Mouse (Mus musculus): ENCODE results near the gene Ak5. TPM values are rescaled to one million over a fixed set of nuclear protein-coding genes. Genes with fewer than 3 reads are reported as not detected.
"Not testable (repeated sequence)": the region's sequence is repeated elsewhere in the genome, so short reads cannot be mapped to it uniquely, and the experiment has no call there.

The Ak5 gene
- polyA plus RNA-seq, 1 experiment from 2014 or later: 3.2 TPM

DNA sequence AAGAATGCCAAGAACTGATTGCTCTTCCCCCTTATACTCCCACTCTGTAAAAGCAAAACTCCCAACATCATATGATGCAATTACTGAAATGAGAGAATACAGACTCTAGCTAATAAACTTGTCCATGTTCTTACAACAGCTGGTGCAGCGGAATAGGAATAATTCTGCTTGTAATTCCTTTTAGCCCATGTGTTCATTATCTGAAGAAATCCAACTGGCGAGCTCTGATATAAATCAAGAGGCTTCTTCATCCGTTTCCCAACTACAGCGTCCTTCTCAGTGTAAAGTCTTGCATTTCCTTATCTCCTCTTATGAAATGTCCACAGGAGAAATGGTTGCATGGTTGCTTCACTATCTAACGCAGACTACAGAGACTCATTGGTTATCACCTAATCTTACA, 59.1 kb downstream of the Ak5 start:
- H3K4me3 ChIP-seq (ENCODE audit: low read depth, low read length): no peak overlapping the region
- H3K27ac ChIP-seq (ENCODE audit: low read depth): no peak overlapping the region
- no peaks in the 10 kb centered on the region for H3K27me3 ChIP-seq (replicated peaks; ENCODE audit: control insufficient read depth, insufficient read depth, low read length)
- H3K9ac ChIP-seq (ENCODE audit: low read length): no peak overlapping the region
- no peak overlapping the region for H3K4me2 ChIP-seq (ENCODE audit: low read length)
- no peak for DNase-seq (ENCODE audit: low spot score)
- no peak for ATAC-seq (replicated peaks; ENCODE audit: low FRiP score, low TSS enrichment, low read depth)
- H3K36me3 ChIP-seq (ENCODE audit: control insufficient read depth, insufficient read depth, low read length): no peaks in the 10 kb centered on the region
- WGBS: 72% methylated on average over 5 of the region's 5 CpGs
- no peaks in the 10 kb centered on the region for H3K9me3 ChIP-seq (ENCODE audit: control insufficient read depth, low read length)
- no peaks in the 10 kb centered on the region for H3K4me1 ChIP-seq (replicated peaks; ENCODE audit: control insufficient read depth, insufficient read depth, low read length)

DNA sequence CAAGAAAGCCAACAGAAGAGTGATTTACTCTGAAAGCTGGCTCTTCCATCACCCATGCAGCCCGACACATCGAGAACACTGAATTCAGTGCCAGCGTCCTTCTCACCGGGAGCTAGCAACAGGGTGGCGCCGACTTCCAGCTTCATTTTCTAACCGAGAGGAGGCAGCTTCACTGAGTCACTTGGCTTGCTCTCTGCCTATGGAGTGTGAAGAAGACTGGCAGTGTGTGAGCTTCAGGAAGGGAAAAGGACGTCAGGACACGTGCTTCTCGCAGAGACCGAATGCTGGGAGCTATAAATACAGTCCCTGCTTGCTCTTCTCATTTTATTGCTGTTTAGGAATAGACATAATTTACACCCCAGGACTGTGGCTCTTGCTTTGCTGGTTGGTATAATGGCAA, 62.3 kb downstream of the Ak5 start:
- H3K4me2 ChIP-seq (ENCODE audit: low read length): no peak overlapping the region
- no peak overlapping the region for H3K9ac ChIP-seq (ENCODE audit: low read length)
- H3K36me3 ChIP-seq (ENCODE audit: control insufficient read depth, insufficient read depth, low read length): no peaks in the 10 kb centered on the region
- no peaks in the 10 kb centered on the region for H3K4me1 ChIP-seq (replicated peaks; ENCODE audit: control insufficient read depth, insufficient read depth, low read length)
- H3K9me3 ChIP-seq (ENCODE audit: control insufficient read depth, low read length): no peaks in the 10 kb centered on the region
- H3K27me3 ChIP-seq (replicated peaks; ENCODE audit: control insufficient read depth, insufficient read depth, low read length): no peaks in the 10 kb centered on the region
- ATAC-seq (replicated peaks; ENCODE audit: low FRiP score, low TSS enrichment, low read depth) (no peak), DNase-seq (ENCODE audit: low spot score) (no peak)
- WGBS: 58% methylated on average over 11 of the region's 11 CpGs
- no peak overlapping the region for H3K27ac ChIP-seq (ENCODE audit: low read depth)
- H3K4me3 ChIP-seq (ENCODE audit: low read depth, low read length): no peak overlapping the region

DNA sequence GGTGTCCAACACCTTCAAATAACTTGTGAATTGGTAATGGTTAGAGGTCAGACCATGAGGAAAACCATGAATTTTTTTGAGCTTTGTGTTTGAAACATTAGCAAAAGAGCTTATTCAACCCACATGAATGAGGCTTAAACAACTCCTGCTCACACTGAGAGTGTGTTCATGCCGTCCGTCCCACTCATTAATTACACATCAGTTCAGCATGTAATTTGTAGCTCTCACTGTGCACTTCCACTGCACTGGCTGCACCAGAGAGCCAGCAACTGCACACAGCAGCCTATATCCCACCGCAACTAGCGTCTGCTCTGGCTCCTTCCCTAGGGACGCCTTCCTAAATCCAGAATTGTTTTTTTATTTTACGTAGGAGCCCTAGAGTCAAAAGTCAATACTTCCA, 68.5 kb downstream of the Ak5 start:
- H3K4me2 ChIP-seq (ENCODE audit: low read length): no peak overlapping the region
- H3K9me3 ChIP-seq (ENCODE audit: control insufficient read depth, low read length): no peaks in the 10 kb centered on the region
- H3K4me1 ChIP-seq (replicated peaks; ENCODE audit: control insufficient read depth, insufficient read depth, low read length): no peaks in the 10 kb centered on the region
- H3K36me3 ChIP-seq (ENCODE audit: control insufficient read depth, insufficient read depth, low read length): no peaks in the 10 kb centered on the region
- no peak overlapping the region for H3K27ac ChIP-seq (ENCODE audit: low read depth)
- ATAC-seq (replicated peaks; ENCODE audit: low FRiP score, low TSS enrichment, low read depth): no peak
- H3K27me3 ChIP-seq (replicated peaks; ENCODE audit: control insufficient read depth, insufficient read depth, low read length): no peaks in the 10 kb centered on the region
- DNase-seq (ENCODE audit: low spot score): no peak
- WGBS: 65% methylated on average over 6 of the region's 6 CpGs
- H3K9ac ChIP-seq (ENCODE audit: low read length): no peak overlapping the region
- H3K4me3 ChIP-seq (ENCODE audit: low read depth, low read length): no peak overlapping the region

DNA sequence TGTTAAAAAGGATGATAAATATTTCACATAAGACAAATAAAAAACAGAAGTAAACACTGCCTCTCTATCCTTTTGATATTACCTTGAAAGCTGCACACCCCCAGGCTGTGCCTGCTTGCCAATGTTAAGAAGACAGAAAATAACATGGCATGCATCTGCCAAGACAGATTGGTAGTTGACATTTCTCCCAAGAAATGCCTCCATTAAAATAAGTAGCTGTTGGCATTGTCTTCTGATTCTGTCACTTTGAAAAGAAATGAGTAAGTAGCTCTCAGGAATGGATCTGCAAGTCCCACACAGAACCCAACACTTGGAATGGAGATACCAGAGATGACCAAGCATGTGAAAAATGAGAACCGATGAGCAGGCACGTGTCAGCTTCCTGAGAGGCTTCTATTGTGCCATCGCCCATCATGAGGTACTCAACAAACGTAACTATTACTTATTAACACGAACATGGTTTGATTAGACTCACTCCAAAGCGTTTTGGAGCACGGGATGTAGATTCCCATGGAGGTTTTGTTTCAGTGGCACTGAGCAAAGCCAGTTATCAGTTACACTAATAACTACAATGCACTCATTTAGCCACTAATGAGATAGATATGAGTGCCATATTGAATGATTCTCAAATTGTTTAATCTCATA, 71.6 kb downstream of the Ak5 start:
- Histone ChIP-seq H3K27me3 (replicated peaks; ENCODE audit: control insufficient read depth, insufficient read depth, low read length) (no peaks in the 10 kb centered on the region), H3K4me3 (ENCODE audit: low read depth, low read length) (no peak overlapping the region), H3K36me3 (ENCODE audit: control insufficient read depth, insufficient read depth, low read length) (no peaks in the 10 kb centered on the region), H3K9me3 (ENCODE audit: control insufficient read depth, low read length) (no peaks in the 10 kb centered on the region), H3K4me2 (ENCODE audit: low read length) (no peak overlapping the region), H3K9ac (ENCODE audit: low read length) (no peak overlapping the region), H3K4me1 (replicated peaks; ENCODE audit: control insufficient read depth, insufficient read depth, low read length) (0 out of 2 replicates have a peak, but pooled peaks cover 7% of the 10 kb centered on the region), H3K27ac (ENCODE audit: low read depth) (no peak overlapping the region)
- WGBS: 84% methylated on average over 7 of the region's 7 CpGs
- DNase-seq (ENCODE audit: low spot score) (no peak), ATAC-seq (replicated peaks; ENCODE audit: low FRiP score, low TSS enrichment, low read depth) (no peak)

DNA sequence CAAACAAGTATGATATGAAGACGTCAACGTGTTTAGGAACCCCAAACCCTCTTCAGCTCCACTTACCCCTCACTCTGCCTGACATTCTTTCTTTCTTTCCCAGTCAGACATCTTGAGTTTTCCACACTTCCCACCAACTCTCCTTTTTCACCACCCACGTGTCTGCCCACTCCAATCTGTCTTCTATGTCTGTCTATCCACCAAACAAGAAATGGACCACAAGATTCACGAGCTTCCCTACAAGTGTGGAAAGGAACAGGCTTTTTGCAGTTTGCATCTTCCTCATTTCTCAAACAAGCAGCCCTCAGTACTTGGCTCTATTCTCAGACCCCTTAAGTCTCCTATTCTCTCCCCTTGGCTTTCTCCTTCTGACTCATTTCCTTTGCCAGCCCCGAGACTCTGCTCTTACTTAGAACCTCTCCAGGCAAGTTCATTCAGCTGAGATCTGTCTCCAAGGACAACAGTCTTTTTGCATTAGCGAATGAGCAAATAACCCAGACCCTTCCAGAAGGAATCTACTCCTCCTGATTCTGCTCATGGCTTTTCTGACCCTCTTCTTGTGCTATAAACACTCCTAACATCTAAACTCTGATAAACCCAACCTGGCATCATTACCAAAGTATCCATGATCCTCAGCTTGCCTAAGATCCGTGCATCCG, 75.3 kb downstream of the Ak5 start:
- Histone ChIP-seq H3K4me2 (ENCODE audit: low read length) (no peak overlapping the region), H3K27ac (ENCODE audit: low read depth) (no peak overlapping the region), H3K9me3 (ENCODE audit: control insufficient read depth, low read length) (no peaks in the 10 kb centered on the region), H3K36me3 (ENCODE audit: control insufficient read depth, insufficient read depth, low read length) (no peaks in the 10 kb centered on the region), H3K4me1 (replicated peaks; ENCODE audit: control insufficient read depth, insufficient read depth, low read length) (0 out of 2 replicates have a peak, but pooled peaks cover 7% of the 10 kb centered on the region), H3K9ac (ENCODE audit: low read length) (no peak overlapping the region), H3K4me3 (ENCODE audit: low read depth, low read length) (no peak overlapping the region), H3K27me3 (replicated peaks; ENCODE audit: control insufficient read depth, insufficient read depth, low read length) (no peaks in the 10 kb centered on the region)
- ATAC-seq (replicated peaks; ENCODE audit: low FRiP score, low TSS enrichment, low read depth) (no peak), DNase-seq (ENCODE audit: low spot score) (no peak)
- WGBS: 49% methylated on average over 8 of the region's 8 CpGs

DNA sequence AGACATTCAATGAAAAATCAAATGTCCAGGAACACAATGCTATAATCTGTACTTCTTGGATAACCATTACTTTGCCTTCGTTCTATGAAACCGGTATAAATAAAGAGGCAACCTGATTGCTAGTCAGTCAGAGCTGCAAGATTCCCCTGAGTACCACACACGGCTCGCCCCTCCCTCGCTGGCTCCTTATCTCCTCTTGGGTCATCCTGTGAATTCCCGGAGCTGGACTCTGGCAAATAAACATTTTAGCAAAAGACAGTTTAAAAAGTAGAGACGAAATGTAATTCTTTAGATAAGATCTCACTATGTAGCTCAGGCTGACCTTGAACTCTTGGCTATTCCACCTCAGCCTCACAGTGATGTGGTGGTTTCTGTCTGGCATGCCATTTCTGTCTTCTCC, 77.7 kb downstream of the Ak5 start:
- Histone ChIP-seq H3K9me3 (ENCODE audit: control insufficient read depth, low read length) (no peaks in the 10 kb centered on the region), H3K4me2 (ENCODE audit: low read length) (no peak overlapping the region), H3K36me3 (ENCODE audit: control insufficient read depth, insufficient read depth, low read length) (no peaks in the 10 kb centered on the region), H3K9ac (ENCODE audit: low read length) (no peak overlapping the region), H3K27me3 (replicated peaks; ENCODE audit: control insufficient read depth, insufficient read depth, low read length) (no peaks in the 10 kb centered on the region), H3K4me1 (replicated peaks; ENCODE audit: control insufficient read depth, insufficient read depth, low read length) (0 out of 2 replicates have a peak, but pooled peaks cover 7% of the 10 kb centered on the region), H3K4me3 (ENCODE audit: low read depth, low read length) (no peak overlapping the region), H3K27ac (ENCODE audit: low read depth) (no peak overlapping the region)
- 27% methylated on average over 7 of the region's 7 CpGs for WGBS
- no peak for DNase-seq (ENCODE audit: low spot score)
- no peak for ATAC-seq (replicated peaks; ENCODE audit: low FRiP score, low TSS enrichment, low read depth)

DNA sequence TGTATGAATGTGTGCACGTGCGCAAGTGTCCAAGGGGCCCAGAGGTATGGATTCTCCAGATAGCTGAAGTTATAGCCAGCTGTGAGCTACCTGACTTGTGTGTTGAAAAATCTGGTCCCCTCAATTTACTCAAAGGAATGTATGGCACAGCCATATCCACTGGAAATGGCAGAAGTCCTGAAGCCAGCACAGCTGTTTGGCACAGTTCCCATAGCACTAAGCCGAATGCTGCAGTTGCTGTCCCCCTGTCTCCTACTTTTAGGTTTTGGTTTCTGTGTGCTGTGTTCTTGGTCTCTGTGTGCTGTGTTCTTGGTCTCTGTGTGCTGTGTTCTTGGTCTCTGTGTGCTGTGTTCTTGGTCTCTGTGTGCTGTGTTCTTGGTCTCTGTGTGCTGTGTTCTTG, 79.1 kb downstream of the Ak5 start:
- not testable (repeated sequence) for H3K36me3 ChIP-seq (ENCODE audit: control insufficient read depth, insufficient read depth, low read length); H3K4me2 ChIP-seq (ENCODE audit: low read length); H3K9me3 ChIP-seq (ENCODE audit: control insufficient read depth, low read length); H3K27me3 ChIP-seq (replicated peaks; ENCODE audit: control insufficient read depth, insufficient read depth, low read length); H3K4me3 ChIP-seq (ENCODE audit: low read depth, low read length); H3K27ac ChIP-seq (ENCODE audit: low read depth); H3K4me1 ChIP-seq (replicated peaks; ENCODE audit: control insufficient read depth, insufficient read depth, low read length); ATAC-seq (replicated peaks; ENCODE audit: low FRiP score, low TSS enrichment, low read depth); DNase-seq (ENCODE audit: low spot score); H3K9ac ChIP-seq (ENCODE audit: low read length)
- 79% methylated on average over 3 of the region's 3 CpGs for WGBS

DNA sequence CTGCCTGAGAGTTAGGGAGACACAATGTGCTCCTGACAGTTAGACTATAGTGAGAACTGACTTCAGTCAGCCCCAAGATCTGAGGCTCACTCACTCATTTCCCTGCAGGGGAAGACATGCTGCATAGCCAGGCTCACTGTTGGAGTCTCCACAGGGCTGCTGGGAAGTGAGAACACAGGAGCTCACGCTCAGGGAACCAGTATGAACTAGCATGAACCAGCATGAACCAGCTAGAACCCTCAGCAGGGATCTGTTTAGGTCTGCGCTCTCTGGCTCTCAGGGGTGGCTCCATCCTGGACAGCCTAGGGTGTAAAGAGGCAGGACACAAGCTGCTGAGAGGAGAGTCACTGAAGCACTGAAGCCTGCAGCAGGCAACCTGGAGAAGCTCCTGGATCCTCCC, 81.2 kb downstream of the Ak5 start:
- Histone ChIP-seq H3K4me3 (ENCODE audit: low read depth, low read length) (no peak overlapping the region), H3K4me1 (replicated peaks; ENCODE audit: control insufficient read depth, insufficient read depth, low read length) (no peaks in the 10 kb centered on the region), H3K9me3 (ENCODE audit: control insufficient read depth, low read length) (no peaks in the 10 kb centered on the region), H3K4me2 (ENCODE audit: low read length) (no peak overlapping the region), H3K9ac (ENCODE audit: low read length) (no peak overlapping the region), H3K36me3 (ENCODE audit: control insufficient read depth, insufficient read depth, low read length) (no peaks in the 10 kb centered on the region), H3K27me3 (replicated peaks; ENCODE audit: control insufficient read depth, insufficient read depth, low read length) (no peaks in the 10 kb centered on the region), H3K27ac (ENCODE audit: low read depth) (no peak overlapping the region)
- ATAC-seq (replicated peaks; ENCODE audit: low FRiP score, low TSS enrichment, low read depth): no peak
- DNase-seq (ENCODE audit: low spot score): no peak
- 82% methylated on average over 2 of the region's 2 CpGs for WGBS

DNA sequence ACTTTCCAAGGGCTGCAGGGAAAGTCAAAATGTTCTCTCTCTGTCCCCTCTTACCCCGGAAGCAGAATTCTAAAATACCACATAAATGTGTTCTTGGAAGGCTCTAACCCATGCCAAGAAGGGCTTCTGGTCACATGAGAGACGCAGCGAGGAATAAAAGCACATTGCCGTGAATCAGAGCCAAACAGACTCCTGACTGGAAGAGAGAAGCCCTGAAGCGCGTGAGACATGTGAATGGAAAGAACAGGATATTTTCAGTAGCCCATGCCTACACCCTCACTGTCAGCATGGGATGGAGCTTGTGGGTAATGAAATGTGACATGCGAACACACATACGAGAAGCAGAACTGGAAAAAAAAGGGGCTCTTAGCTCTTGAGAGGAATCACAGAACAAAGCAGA, 82.0 kb downstream of the Ak5 start:
- Histone ChIP-seq H3K27me3 (replicated peaks; ENCODE audit: control insufficient read depth, insufficient read depth, low read length) (no peaks in the 10 kb centered on the region), H3K9me3 (ENCODE audit: control insufficient read depth, low read length) (no peaks in the 10 kb centered on the region), H3K4me2 (ENCODE audit: low read length) (no peak overlapping the region), H3K4me3 (ENCODE audit: low read depth, low read length) (no peak overlapping the region), H3K9ac (ENCODE audit: low read length) (no peak overlapping the region), H3K36me3 (ENCODE audit: control insufficient read depth, insufficient read depth, low read length) (no peaks in the 10 kb centered on the region), H3K4me1 (replicated peaks; ENCODE audit: control insufficient read depth, insufficient read depth, low read length) (no peaks in the 10 kb centered on the region), H3K27ac (ENCODE audit: low read depth) (no peak overlapping the region)
- DNase-seq (ENCODE audit: low spot score) (no peak), ATAC-seq (replicated peaks; ENCODE audit: low FRiP score, low TSS enrichment, low read depth) (no peak)
- 80% methylated on average over 8 of the region's 8 CpGs for WGBS
